Mouse (Mus musculus) spleen, embryonic (tissue): Measurements from ENCODE around the gene Ctnnd2.

ENCODE experiments used
- CTCF ChIA-PET: fragments of 350-600 bp; sonication (Branson Sonifier 250); formaldehyde crosslinking; loops from one replicate; lab custom pipeline; 2022; lab: Charles Lee

The Ctnnd2 gene

DNA sequence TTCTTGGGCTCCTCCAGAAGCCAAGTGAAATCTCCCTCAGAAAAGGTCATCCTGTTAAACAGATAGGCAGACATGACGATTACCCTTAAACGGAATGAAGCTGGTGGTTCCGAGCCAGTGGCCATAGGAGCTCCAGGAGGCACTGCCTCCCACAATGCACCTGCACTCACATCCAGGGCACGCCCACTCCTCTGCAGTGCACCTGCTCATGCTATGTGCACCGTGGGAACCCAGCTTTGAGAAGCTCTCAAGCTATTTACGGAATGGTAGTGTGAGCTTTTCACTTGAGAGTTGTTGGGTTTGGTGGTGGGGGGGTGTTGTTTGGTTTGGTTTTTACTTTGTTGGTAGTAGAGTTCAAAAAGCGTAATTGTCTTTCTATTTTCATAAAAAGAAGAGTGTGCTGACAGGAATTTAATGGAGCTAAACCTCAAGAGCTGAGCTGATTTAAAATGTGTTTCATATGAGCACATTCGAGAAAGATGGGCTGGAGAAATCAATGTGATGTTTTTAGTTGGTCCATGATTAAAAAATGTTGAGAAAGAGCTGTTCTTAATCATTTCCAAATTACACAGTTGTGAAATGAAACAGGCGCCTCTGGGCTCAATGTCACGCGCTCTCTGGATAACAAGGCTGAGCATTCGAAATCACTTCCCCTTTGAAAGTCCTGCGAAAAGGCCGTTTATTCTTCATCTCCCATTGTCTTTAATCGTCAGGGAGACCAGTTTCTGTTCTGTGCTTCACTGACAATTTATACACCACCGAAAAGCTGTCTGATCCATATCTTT is 802.8 kb downstream of the Ctnnd2 start:
- CTCF ChIA-PET = no interaction called here

- CTCF ChIA-PET = no interaction called here
These were observed 804.9 kb downstream of the Ctnnd2 start for GRCm38 (mm10) chr15:30977166-30977740.

DNA sequence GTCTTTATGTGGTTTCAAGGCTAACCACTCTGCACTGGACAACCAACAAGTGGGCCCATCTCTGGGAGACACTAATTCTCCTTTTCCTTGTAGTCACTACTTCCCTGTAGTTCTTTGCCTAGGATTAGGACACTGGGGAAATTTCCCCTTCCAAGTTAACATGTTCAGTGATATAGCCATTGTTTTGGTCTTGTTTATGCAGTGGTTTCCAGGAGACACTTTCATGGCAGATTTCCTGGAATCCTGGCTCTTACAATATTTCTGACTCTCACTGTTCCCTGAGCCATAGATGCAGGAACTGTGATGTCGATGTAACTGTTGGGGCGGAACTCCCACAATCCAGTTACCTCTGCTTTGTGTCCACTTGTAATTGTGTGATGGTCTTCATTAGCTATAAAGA is 814.5 kb downstream of the Ctnnd2 start:
- CTCF ChIA-PET = no interaction called here

DNA sequence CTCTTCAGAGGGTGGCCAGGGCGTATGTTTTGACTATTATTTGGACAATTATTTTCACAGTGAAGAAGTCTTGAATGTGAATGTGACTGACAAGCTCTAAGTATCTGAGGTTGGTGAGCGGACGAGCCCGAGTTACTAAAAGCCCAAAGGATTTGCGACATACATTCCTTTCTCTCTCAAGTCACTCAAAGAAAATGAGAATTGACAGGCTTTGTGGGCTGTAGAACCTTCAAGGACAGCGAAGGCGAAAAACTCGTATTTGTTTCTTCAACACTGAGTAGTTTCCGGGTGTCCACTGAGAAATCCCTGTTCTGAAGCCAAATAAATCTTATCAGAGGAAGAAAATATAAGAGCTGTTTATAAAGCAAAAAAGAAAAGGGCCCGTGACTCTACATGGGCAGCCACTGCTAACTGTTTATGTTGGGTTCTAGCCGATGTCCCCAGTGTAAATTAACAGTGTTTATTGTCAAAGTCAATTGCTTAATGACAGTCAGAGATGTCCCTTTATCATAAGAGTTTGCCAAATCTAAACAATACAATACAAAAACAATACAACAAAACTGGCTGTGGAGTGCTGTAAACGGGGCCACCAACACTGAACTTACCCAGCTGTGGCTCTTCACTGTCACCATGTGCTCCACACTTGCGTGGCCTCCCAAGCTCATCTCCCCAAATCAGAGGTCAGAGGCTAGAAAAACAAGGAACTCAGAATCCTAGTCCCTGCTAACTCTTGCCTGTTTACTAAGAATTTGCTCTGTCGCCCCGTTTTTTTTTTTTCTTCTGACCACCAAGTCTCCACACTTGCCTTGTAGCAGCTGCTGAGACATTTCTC is 818.2 kb downstream of the Ctnnd2 start:
- CTCF ChIA-PET = no interaction called here

- CTCF ChIA-PET = no interaction called here
These were observed 820.0 kb downstream of the Ctnnd2 start for GRCm38 (mm10) chr15:30992357-30992756.

GRCm38 (mm10) chr15:30992901-30993300 is 820.5 kb downstream of the Ctnnd2 start:
- CTCF ChIA-PET = no interaction called here

DNA sequence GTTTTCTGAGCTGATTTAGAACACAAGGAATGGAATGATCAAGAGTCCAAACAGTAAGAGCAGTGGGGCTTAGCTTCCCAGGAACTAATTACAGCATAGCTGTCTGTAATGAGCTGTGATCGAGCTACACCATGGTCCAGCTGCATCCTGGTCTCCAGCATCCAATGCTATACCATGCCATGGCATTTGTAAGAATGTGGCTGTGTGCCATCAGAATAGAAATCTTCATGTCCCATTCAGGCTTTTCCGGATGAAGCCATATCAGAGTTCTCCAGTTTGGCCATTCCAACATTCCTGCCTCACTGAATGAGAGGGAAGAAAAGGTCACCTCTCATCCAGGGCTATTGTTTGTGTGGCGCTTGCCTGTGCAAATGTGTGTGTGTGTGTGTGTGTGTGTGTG is 823.0 kb downstream of the Ctnnd2 start:
- CTCF ChIA-PET = no interaction called here

- CTCF ChIA-PET = no interaction called here
These were observed 832.1 kb downstream of the Ctnnd2 start for GRCm38 (mm10) chr15:31004468-31004867.

DNA sequence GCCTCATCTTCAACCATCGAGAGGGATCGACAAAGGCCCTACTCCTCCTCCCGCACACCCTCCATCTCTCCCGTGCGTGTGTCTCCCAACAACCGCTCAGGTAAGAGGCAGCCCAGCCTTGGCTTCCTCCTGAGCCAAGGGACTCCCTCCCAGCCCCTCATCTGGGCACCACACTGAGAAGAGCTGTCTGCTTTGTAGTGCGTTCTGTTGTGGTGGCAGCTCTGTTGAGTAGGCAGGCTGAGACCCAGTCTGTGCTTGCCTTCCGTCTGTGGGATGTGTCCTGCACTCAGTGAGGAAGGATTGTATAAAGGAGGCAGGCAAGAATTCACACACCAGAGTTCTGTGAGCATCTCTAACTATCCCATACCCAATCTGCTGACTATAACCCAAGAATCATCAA is 832.6 kb downstream of the Ctnnd2 start:
- CTCF ChIA-PET = no interaction called here

- CTCF ChIA-PET = no interaction called here
These were observed 833.8 kb downstream of the Ctnnd2 start for GRCm38 (mm10) chr15:31006050-31006824.

DNA sequence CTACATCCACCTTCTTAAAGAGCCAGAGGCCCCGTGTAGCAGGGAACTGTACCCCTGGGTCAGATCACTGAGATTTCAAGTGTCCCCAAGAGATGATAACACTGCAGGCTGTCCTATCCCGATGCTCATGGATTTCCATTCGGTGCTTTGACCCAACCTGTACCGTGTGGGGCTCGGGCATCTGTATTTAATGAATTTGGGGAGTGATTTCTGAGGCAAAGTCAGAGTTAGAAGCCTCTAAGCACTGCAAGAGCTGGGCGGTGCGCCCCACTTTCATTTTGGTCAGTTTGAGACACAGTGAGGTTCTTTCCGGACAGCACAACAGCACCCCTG is 834.4 kb downstream of the Ctnnd2 start:
- CTCF ChIA-PET = no interaction called here

GRCm38 (mm10) chr15:31008594-31008993 is 836.2 kb downstream of the Ctnnd2 start:
- CTCF ChIA-PET = no interaction called here

GRCm38 (mm10) chr15:31020769-31021168 is 848.4 kb downstream of the Ctnnd2 start:
- CTCF ChIA-PET = no interaction called here

DNA sequence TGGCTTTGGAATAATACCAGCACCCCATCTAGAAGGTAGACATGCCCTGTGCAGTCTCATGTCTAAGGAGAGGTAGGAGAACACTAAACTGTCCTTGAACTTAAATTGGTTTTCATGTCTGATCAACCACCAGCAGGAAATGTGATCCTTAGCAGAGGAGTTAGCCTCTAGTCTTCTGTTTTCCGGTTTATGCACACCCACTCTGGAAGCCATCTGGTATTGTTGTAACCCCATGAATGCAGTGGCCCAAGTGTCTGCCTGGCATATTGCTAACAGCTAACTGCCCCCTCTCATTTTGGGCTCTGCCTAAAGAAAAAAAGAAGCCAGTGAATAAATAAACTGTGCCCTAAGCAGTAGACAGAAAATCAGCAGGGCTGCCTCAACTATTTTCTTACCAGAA is 849.6 kb downstream of the Ctnnd2 start:
- CTCF ChIA-PET = no interaction called here

DNA sequence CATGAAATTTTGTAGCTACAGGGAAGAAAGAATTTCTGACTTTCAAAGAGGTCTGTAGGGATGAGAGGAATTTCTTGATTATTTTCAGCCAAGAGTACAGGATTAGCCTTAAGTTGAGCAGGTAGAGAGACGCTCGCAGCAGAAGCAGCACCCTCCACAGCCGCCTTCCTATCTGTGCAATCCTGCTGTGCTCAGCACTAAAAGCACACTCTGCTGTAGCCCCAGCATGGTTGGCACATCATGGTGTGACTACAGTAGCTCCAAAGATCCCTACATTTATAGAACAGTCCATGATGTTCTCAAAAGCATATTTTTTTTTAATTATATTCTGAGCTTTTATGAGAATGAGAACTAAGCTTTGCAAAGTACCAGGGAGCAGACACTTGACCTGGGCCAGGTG is 850.1 kb downstream of the Ctnnd2 start:
- CTCF ChIA-PET = no interaction called here

DNA sequence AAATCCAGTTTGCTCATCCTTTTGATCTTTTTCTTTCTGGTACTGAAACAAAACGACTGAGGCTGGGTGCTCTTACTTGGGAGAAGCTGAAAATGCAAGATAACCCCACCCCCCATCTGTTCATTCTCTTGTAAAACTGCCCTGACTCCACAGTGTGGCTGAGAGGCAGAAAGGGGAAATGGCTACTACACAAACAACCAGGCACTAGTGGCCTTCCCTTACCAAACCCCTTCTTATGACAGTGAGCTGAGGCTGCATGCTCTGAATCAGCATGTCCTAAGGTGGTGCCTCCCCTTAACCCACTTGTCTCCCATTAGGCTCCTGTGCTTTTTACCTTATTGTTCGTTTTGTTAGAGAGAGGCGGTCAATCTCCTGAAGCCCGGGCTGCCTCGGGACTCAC is 851.4 kb downstream of the Ctnnd2 start:
- CTCF ChIA-PET = no interaction called here

DNA sequence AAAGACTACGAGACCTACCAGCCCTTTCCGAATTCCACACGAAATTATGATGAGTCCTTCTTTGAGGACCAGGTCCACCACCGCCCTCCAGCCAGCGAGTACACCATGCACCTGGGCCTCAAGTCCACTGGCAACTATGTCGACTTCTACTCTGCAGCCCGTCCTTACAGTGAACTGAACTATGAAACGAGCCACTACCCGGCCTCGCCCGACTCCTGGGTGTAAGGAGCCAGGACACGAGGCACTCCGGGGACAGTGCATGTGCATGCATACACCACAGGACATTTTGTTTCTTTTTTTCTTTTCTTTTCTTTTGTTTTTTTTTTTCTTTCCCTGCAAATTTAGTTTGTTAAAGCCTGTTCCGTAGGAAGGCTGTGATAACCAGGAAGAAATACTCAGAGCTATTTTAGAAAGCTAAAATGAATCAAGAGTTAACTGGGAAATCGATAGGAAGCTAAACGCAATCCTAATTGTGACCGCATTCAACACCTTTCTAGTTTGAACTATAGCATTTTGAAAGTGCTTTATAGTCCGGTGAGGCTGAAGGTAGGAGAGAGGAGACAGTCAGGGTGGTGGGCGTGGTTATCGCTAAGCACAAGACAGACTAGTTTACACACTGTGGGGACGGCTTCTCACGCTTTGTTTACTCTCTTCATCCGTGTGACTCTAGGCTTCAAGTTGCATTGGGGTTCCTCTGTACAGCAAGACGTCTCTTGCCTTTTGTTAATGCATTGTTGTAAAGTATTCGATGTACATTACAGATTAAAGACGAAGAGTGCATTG is 855.2 kb downstream of the Ctnnd2 start:
- CTCF ChIA-PET = no interaction called here

DNA sequence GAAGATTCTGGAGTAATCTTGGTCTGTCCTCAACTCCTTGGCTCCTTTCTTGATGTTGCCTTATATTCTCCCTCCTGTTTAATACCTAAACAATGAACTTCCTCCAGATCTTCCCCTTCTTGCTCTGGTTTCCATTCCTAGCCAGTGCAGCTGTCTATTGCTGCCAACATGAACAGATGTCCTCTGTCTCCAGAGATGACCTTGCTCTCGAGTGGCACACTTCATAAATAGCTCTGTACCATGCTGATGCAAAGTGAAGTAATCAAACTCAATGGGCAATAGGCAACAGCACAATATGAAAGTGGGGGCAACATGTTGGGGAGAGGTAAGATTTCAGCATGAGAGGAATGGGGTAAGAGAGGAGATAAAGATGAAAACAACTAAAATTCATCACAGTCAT is 872.6 kb downstream of the Ctnnd2 start:
- CTCF ChIA-PET = no interaction called here

- CTCF ChIA-PET = no interaction called here
These were observed 879.1 kb downstream of the Ctnnd2 start for GRCm38 (mm10) chr15:31051496-31051895.

DNA sequence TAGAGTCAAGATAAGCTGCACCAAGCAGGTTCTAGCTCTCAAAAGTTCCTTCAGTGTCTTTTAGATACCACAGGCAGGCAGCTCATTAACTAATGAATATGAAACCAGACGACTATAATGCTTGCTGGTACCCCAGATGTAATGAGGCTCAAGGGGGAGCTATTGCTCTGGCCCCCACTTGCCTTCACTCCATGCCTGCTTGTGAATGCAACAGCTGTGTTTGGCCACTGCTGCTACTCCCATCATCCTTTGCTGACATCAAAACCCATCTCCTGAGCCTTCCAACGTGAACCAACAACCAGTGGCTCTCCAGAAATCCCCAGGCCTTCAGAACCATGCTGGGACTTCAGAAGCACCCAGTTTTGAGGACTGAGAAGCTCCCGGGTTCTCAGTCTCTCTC is 883.8 kb downstream of the Ctnnd2 start:
- CTCF ChIA-PET = no interaction called here

DNA sequence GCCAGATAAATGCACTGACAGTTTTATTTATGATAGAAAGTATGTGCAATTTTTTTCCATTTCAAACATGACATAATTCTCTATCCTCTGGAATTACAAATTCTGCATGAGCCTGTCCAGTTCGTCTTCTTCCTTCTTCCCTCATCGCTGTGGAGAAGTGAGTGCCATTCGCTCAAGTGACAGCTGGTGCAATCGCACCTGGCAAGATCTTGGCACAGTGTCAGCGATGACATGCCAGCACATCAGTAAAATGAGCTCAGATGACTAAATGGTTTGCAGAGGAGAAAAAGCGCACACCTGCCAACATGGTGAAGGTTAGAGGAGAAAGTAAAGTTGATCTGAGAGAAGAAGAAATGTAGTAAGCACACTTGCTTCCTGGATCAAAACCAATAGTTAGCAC is 885.9 kb downstream of the Ctnnd2 start:
- CTCF ChIA-PET = no interaction called here
